Mouse (Mus musculus) splenic B cell, adult 2 months (primary cell): ENCODE measurements around the gene Olfr975.
"Not testable (repeated sequence)": the region's sequence is repeated elsewhere in the genome, so short reads cannot be mapped to it uniquely, and the experiment has no call there.

Experiments used
- DNase-seq: peaks from one replicate; pipeline ENCODE4 v3.0.0-alpha.2; 2011; ENCODE audit warnings: low read depth, low spot score
- H3K27me3 ChIP-seq: 2 replicates; pipeline ENCODE4 v1.6.1; 2012; ENCODE audit warnings: mild to moderate bottlenecking, low read length, moderate library complexity, mixed read lengths; ENCODE audit not compliant: control insufficient read depth, poor library complexity, insufficient read depth, severe bottlenecking
- H3K36me3 ChIP-seq: 2 replicates; pipeline ENCODE4 v1.6.1; 2012; ENCODE audit warnings: mild to moderate bottlenecking, low read length, moderate library complexity, mixed read lengths; ENCODE audit not compliant: control insufficient read depth, poor library complexity, insufficient read depth, severe bottlenecking

The Olfr975 gene

DNA sequence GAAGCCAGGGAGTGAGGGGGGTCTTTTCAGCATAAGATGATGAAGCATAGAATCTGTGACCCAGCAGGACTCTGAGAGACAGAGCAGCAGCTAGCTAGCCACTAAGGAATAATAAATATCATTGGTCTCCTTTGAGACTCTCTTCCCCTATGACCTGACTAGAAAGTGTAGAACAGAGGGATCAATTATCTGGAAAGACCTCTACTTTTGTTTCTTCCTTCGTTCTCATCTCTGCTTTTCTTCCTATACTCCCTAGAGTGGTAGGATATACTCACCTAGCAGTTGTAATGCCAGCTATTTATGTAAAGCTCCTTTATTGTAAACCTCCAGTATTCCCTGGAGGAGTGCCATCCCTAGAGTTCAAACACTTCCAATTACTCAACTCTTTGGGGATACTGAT, at the start of gene Olfr975:
Gene Olfr975 (minus strand): TSS at position 101 of the 400 bp plus-strand sequence.
- DNase-seq: no peak
- H3K36me3 ChIP-seq: no peaks in the 10 kb centered on the region
- no peaks in the 10 kb centered on the region for H3K27me3 ChIP-seq

DNA sequence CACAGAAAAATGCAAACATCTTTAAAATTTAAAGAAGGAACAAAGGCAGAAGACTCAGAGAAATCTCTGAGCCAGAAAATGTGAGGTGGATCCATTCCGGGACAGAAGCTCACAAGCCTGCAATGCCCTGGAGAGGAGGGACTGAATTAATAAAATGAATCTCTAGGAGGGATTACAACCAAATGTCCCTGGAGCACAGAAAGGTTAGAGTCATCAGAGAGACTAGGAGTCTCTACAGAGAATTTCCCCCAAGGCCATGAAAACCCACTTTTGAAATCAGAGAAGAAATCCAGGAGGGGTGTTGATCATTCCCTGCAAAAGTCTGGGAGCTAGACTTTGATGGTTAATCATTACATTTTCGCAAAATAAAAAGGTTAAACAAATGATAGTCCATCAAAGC, 40.0 kb upstream of the Olfr975 start, which contains the start of gene Olfr978:
Gene Olfr978 (plus strand): TSS at position 301 of the 400 bp plus-strand sequence.
- Histone ChIP-seq H3K27me3 (no peaks in the 10 kb centered on the region), H3K36me3 (no peaks in the 10 kb centered on the region)
- DNase-seq: no peak

DNA sequence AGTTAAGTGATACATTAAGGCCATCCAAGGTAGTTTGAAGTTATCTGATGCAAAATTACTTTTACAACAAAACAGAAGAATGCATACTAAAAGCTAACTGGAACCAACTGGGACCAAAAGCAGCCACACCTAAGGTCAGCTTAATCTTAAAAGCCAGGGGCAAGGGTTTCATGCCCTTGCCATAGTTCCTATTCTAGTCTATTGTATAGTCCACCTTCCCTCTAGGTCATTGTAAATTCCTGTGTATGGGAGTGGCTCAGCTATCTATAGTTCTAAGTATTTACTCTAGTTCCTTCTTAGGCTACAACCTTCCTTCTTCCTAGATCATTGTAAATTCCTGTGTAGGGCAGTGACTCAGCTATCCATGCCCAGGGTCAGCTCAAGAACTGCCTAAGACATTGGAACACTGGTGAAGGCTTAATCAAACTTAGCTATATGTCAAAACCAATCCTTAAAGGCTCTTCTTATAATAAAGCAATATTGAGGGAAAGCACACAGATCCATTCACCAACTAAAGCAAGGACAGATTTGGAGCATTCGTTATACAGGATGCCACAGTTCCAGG, 24.8 kb upstream of the Olfr975 start:
- H3K36me3 ChIP-seq, DNase-seq, H3K27me3 ChIP-seq: not testable (repeated sequence)

DNA sequence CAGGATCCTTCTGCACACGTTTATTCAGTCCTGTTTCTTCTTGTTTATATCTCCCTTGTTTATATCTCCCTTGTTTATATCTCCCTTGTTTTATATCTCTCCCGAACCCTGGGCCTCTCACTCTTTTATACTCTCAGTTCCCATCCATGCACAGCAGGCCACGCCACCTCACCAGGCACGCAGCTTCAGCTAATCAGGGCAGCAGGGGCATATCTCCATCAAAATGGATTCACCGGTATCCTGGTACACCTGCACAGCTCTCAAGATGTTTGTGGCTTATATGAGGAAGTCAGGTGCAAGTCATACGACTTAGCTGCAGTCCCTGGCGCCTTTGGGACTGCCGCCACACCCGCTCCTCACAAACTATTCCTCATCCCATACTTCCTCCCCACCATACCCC, 9.2 kb upstream of the Olfr975 start, which contains the start of gene Olfr976:
Gene Olfr976 (minus strand): TSS at position 101 of the 400 bp plus-strand sequence.
- DNase-seq, H3K36me3 ChIP-seq, H3K27me3 ChIP-seq: not testable (repeated sequence)

DNA sequence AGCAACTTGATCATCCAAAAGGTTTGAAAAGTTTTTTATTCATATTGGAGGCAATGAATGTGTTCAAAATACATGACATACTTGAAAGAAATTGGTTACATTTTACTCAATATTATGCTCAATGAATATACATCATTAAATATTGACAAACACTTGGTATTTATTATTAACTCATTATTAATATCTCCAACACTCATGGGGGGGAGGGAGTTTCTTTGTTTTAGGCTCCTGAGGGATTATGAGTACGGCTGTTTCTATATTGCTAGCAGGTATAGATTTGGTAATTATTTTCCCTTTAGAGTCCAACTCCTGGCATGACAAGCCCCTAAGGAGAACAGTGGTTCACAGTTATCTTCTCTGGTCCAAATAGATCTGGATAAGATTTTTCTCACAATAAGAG, 14.6 kb downstream of the Olfr975 start, which contains the start of gene Olfr974:
Gene Olfr974 (plus strand): TSS at position 301 of the 400 bp plus-strand sequence.
- DNase-seq: no peak
- no peaks in the 10 kb centered on the region for H3K36me3 ChIP-seq
- H3K27me3 ChIP-seq: no peaks in the 10 kb centered on the region

DNA sequence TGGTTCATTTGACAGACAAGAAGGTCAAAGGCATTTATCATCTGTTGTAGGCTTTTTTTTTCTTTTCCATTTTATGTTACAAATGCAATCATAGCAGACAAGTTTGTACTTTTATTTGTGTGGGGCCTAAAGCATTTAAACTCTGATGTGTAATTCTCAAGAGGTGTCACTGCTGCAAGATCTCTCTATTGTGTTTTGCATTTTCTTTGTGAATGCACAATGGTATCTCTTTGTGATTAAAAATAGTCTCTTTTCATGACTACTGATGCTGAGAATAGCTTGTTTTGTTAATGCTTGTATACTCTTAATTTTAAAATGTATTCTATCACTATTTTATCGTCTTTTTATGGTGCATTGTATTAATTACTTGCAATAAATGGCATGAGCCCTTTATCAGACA, 23.0 kb downstream of the Olfr975 start:
- H3K36me3 ChIP-seq, DNase-seq, H3K27me3 ChIP-seq: not testable (repeated sequence)

DNA sequence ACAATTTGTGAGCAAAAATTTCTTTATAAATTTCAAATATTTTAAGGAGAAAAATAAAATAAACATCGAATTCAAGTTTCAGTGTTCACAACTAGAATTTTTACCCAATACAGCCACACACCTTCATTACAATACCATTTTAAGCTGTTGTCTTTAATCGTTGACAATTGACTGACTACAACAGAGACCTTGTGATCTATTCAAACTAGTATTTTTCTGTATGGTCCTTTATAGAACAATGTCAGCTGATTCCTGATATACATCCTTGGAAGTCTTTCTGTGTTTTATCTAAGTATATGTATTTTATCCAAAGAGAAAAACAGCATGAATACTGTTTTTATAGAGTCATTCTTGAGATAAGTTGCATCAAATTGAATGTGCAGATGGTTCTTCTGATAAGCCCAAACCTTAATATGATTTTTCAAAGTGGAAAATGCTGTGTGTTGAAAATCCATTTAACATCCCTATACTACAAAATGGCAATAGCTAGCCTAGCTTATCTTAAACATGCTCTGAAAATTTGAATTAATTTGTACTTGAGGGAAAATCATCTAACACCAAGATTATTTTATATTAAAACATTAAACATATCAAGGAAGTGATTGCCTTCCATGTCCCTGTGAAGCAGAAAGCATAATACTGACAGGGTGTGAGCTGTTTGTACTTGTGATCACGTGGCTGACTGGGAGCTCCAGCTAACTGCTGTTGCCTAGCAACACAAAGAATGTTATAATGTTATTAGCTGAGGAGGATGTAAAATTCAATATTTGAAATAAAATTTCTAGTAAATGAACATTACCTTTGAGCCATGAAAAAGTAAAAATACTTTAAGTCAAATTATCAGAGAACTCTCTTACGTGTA, 23.6 kb downstream of the Olfr975 start:
- H3K36me3 ChIP-seq, DNase-seq, H3K27me3 ChIP-seq: not testable (repeated sequence)

DNA sequence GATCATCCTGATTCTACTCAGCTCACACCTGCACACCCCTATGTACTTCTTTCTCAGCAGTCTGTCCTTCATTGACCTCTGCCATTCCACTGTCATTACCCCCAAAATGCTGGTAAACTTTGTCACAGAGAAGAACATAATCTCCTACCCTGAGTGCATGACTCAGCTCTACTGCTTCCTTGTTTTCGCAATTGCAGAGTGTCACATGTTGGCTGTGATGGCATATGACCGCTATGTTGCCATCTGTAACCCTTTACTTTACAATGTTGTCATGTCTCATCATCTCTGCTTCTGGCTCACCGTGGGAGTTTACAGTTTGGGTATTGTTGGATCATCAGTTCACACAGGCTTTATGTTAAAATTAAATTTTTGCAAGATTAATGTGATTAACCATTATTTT, 41.9 kb downstream of the Olfr975 start:
- Histone ChIP-seq H3K27me3 (no peaks in the 10 kb centered on the region; the same call in 1 of the 2 replicates), H3K36me3 (no peaks in the 10 kb centered on the region)
- DNase-seq: no peak

DNA sequence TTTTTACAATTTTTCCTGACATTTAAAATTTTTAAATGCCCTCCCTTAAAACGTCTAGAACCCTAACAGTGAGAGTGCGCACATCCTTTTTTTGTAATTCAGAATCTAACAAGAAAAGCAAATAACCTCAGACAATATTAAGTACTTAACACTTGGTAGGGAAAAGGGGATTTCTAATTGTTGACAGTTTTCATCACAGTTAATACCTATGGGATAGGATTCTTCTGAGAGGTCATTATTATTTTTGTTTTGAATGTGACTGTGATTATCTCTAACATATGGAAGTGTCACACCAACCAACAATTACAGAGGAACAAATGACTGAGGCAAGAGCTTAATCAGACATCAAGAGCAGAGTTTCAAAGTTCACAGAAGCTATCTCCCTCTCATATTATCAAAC, 44.8 kb downstream of the Olfr975 start, which contains the start of gene Olfr229:
Gene Olfr229 (plus strand): TSS at position 301 of the 400 bp plus-strand sequence.
- no peak for DNase-seq
- Histone ChIP-seq H3K36me3 (no peaks in the 10 kb centered on the region), H3K27me3 (no peaks in the 10 kb centered on the region; the same call in 1 of the 2 replicates)

DNA sequence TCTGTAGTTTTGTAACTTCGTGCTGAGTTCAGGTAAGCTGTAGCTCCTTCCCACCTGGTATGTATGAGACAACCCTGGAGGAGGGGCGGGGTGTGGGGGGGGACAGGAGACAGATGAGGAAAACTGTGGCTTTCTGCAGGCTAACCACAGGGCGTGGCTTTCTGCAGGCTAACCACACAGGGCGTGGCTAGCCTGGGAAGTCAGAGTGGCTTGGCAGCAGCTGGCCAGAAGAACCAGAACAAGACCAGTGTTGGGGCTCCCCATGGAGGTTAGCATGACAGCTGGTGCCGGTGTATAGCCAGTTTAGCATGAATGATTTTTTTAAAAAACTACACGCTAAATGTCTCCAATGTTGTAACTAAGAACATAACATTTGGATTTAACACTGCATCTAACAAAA, 46.7 kb downstream of the Olfr975 start:
- Histone ChIP-seq H3K36me3 (no peaks in the 10 kb centered on the region), H3K27me3 (no peaks in the 10 kb centered on the region; the same call in 1 of the 2 replicates)
- no peak for DNase-seq
